Mouse (Mus musculus) heart, adult 2 months (tissue): ENCODE results near the gene Zdhhc7.

Source experiments
- CTCF ChIP-seq: fragments of 200-600 bp; IDR thresholded peaks from 2 replicates; pipeline ENCODE4 v1.8.1; 2022; ENCODE audit warnings: antibody characterized with exemption, mild to moderate bottlenecking, moderate library complexity
- EP300 ChIP-seq: fragments of 200-500 bp; IDR thresholded peaks from 2 replicates; pipeline ENCODE4 v1.6.1; 2011; ENCODE audit warnings: low read depth, low read length, control low read depth; ENCODE audit not compliant: insufficient read depth
- POLR2A ChIP-seq: fragments of 200-500 bp; IDR thresholded peaks from 2 replicates; pipeline ENCODE4 v1.6.1; 2011; ENCODE audit warnings: mild to moderate bottlenecking, low read depth, low read length, control low read depth; ENCODE audit not compliant: insufficient read depth

DNA sequence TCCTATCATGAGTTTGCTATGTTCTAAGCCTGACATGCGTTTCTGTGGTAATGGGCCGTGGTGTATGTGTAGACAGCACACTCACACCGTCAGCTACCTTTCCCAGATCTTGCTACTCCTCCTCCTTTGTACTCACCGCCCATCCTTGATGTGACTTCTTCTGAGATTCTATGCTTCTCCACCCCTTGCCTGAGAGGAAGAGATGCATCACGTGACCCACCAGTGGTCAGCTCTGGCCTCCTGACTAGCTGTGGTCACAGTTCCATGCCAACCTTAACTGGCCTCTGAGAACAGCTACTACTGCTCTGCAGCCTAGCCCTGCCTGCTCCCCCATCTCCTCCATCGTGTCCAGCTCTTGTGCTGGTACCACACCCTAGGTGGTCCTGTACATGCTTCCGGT is 34.4 kb upstream of the Zdhhc7 start:
- TF ChIP-seq CTCF (no peak), POLR2A (no peak), EP300 (no peak)
